Mouse (Mus musculus) lung, embryonic 15.5 days (tissue): ENCODE results near the gene Ets1. TPM values are rescaled to one million over a fixed set of nuclear protein-coding genes. Genes with fewer than 3 reads are reported as not detected.

ENCODE experiments used
- ATAC-seq: fragments of 200-750 bp; cut with Nextera tagmentation; 2 replicates; pipeline ENCODE4 v1.8.0; 2017; ENCODE audit warnings: moderate number of reproducible peaks, borderline replicate concordance; ENCODE audit not compliant: low FRiP score, low TSS enrichment; ENCODE audit errors: extremely low read depth
- H3K27ac ChIP-seq: fragments of 300-500 bp; sonication (generic); 2 replicates; pipeline ENCODE4 v1.5.1; 2015; ENCODE audit warnings: moderate library complexity, mild to moderate bottlenecking, inconsistent platforms
- H3K27me3 ChIP-seq: fragments of 300-500 bp; sonication (generic); 2 replicates; pipeline ENCODE4 v1.6.1; 2015; ENCODE audit warnings: inconsistent platforms
- H3K36me3 ChIP-seq: fragments of 300-500 bp; sonication (generic); 2 replicates; pipeline ENCODE4 v1.6.1; 2015; ENCODE audit warnings: inconsistent platforms
- H3K4me1 ChIP-seq: fragments of 300-500 bp; sonication (generic); 2 replicates; pipeline ENCODE4 v1.6.1; 2015; ENCODE audit warnings: inconsistent platforms
- H3K4me2 ChIP-seq: fragments of 300-500 bp; sonication (generic); 2 replicates; pipeline ENCODE4 v1.6.1; 2015; ENCODE audit warnings: inconsistent platforms, mild to moderate bottlenecking, moderate library complexity
- H3K4me3 ChIP-seq: fragments of 300-500 bp; sonication (generic); 2 replicates; pipeline ENCODE4 v1.5.1; 2015; ENCODE audit warnings: mild to moderate bottlenecking, inconsistent platforms
- H3K9ac ChIP-seq: fragments of 300-500 bp; sonication (generic); 2 replicates; pipeline ENCODE4 v1.6.1; 2015; ENCODE audit warnings: inconsistent platforms
- H3K9me3 ChIP-seq: fragments of 300-500 bp; sonication (generic); 2 replicates; pipeline ENCODE4 v1.6.1; 2016; ENCODE audit warnings: inconsistent platforms
- WGBS: fragments of 180-500 bp; shearing (Covaris S2); methylation state at CpG from one replicate; pipeline ENCODE4 v1.1.7; 2015; 5-methylcytosine and 5-hydroxymethylcytosine counted together
- polyA plus RNA-seq: library from polyadenylated mRNA; unstranded; fragments of >200 nt; fragmentation: Nextera tagmentation; extraction: Ambion mirVana; gene quantifications from 2 replicates; pipeline ENCODE4 v1.2.1, GENCODE M21; 2015

Ets1 gene
- polyA plus RNA-seq, 1 experiment from 2014 or later, result 106 TPM

DNA sequence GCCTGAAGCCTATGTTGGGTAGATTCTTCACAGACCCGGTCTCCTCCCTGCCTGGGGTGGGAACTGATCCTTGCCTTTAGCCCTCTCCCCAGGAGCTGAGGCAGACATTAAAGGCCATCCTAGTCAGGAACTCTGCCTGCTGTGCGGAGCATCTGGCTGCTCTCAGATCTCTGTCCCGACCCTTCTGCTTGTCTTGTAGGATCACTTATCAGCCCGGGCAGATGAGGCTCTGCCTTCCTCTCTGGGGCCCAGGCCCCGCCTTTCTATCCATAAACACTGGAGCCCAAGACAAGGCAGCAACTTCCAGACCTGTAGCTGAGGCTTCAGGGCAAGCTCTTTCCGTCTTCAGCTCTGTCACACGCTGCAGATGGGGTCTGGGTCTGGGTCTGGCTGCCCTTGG lies 28.8 kb upstream of the Ets1 start:
- 25% methylated on average over 7 of the region's 7 CpGs for WGBS
- Histone ChIP-seq H3K9ac (no peak overlapping the region), H3K36me3 (no peaks in the 10 kb centered on the region), H3K27me3 (no peaks in the 10 kb centered on the region), H3K9me3 (no peaks in the 10 kb centered on the region), H3K4me1 (no peaks in the 10 kb centered on the region), H3K4me3 (no peak overlapping the region), H3K4me2 (no peak overlapping the region), H3K27ac (peak overlapping the region; percentile 30; the same call in 1 of the 2 replicates)
- peak; percentile 78; the same call in 1 of the 2 replicates for ATAC-seq

DNA sequence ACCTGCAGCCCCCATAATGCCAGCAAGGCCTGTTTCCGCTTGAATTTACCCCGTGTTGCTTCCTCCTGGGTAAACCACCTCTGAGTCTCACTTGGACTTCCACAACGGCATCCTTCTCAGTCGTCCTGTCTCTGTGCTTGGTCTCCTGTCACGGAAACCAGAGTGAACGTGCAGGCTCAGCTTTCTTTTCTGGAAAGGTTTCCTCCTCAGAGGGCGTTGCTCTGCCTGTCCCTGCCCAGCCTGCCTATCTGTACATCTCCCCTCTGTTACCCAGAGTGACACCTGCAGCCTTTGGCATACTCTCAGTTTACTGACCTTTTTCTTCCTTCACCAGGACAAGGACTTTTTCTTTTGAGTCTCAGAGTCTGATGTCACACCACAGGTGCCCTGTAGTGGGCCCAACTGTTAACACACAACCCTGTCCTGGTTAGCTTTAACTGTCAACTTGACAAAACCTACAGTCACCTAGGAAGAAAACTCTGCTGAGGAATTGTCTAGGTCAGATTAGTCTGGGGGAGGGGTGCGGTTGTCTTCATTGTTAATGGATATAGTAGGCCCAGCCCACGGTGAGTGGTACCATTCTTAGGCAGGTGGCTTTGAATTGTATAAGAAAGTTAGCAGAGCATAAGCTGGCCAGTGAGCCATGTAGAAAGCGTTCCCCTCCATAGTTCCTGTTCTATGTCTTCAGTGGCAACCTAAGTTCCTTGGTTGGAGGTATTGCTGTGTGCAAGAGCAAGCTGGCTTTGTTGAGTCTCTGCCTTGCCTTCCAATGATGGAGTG lies 27.0 kb upstream of the Ets1 start:
- no peak for ATAC-seq

DNA sequence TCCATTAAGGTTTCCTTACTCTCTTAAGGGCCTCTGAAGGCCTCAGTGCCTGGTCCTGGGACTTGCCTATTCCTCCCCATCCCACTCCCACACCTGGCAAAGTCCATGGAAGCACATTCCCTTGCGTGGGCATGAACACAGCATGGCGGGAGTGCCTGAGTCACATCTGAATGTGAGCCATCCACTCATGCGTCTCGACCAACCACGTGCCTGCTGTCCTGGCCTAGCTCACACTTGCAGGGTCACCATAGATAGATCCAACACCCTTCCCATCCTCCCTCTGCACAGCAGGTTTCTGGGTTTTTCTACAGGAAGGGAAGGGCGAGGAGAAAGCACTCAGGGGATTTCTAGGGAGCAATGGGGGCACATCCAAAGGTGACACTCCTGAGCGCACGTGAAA lies 25.8 kb upstream of the Ets1 start:
- no peak overlapping the region for H3K9ac ChIP-seq
- no peaks in the 10 kb centered on the region for H3K36me3 ChIP-seq
- no peak overlapping the region for H3K27ac ChIP-seq
- WGBS, result 86% methylated on average over 8 of the region's 8 CpGs
- ATAC-seq, result no peak
- H3K9me3 ChIP-seq, result no peaks in the 10 kb centered on the region
- H3K4me1 ChIP-seq, result peaks cover 10% of the 10 kb centered on the region; the same call in 1 of the 2 replicates
- no peak overlapping the region for H3K4me3 ChIP-seq
- no peaks in the 10 kb centered on the region for H3K27me3 ChIP-seq
- H3K4me2 ChIP-seq, result no peak overlapping the region

More for the DNA sequence above, 27.0 kb upstream of the Ets1 start:
- Histone ChIP-seq H3K4me3 (no peak overlapping the region), H3K9ac (no peak overlapping the region), H3K36me3 (no peaks in the 10 kb centered on the region), H3K4me1 (peaks cover 9% of the 10 kb centered on the region; the same call in 1 of the 2 replicates), H3K27ac (no peak overlapping the region), H3K9me3 (no peaks in the 10 kb centered on the region), H3K27me3 (no peaks in the 10 kb centered on the region), H3K4me2 (no peak overlapping the region)
- WGBS, result 83% methylated on average over 10 of the region's 10 CpGs

DNA sequence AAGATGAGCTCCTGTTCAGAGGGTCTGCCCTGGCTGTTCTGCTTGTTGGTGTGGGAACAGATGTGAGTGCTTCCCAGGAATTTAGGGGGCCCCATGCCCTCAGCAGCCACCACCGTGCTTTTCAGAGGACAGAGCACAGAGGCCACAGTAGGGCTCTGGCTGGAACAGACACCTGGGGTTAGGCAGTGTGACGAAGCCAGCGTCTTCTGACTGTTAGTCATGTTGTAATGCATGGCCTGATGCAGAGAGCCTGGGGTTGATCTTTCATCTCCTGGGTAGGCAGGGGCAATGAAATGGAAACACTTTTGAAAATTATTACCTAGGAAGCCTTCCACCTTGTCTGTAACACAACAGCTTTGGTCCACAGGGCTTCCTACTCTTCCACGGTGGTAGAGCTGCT lies 25.4 kb upstream of the Ets1 start:
- peaks cover 10% of the 10 kb centered on the region; the same call in 1 of the 2 replicates for H3K4me1 ChIP-seq
- 77% methylated on average over 4 of the region's 4 CpGs for WGBS
- no peak overlapping the region for H3K4me2 ChIP-seq
- no peak overlapping the region for H3K4me3 ChIP-seq
- no peaks in the 10 kb centered on the region for H3K9me3 ChIP-seq
- H3K9ac ChIP-seq, result no peak overlapping the region
- H3K27me3 ChIP-seq, result no peaks in the 10 kb centered on the region
- no peak for ATAC-seq
- no peaks in the 10 kb centered on the region for H3K36me3 ChIP-seq
- no peak overlapping the region for H3K27ac ChIP-seq

DNA sequence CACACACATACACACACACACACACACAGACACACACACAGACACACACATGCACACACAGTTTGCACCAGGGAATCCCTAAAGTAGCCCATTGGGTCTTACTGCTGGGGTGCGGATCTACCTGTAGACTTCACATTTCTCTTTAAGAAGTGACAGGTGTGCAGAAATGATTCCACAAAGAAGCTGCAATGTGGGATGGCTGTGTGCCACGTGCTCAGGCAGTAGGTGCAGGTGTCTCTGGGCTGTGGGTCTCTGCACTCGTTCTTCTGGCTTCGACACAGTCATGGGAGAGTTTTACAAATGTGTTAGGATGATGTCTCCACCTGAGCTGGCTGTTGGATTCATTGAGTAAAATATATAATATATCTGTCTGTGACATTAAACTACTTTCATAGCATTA lies 24.7 kb upstream of the Ets1 start:
- ATAC-seq, result no peak
- no peak overlapping the region for H3K9ac ChIP-seq
- H3K4me1 ChIP-seq, result peaks cover 14% of the 10 kb centered on the region
- no peaks in the 10 kb centered on the region for H3K36me3 ChIP-seq
- H3K27me3 ChIP-seq, result no peaks in the 10 kb centered on the region
- H3K27ac ChIP-seq, result no peak overlapping the region
- no peaks in the 10 kb centered on the region for H3K9me3 ChIP-seq
- H3K4me3 ChIP-seq, result no peak overlapping the region
- WGBS, result 82% methylated on average over 4 of the region's 4 CpGs
- no peak overlapping the region for H3K4me2 ChIP-seq

DNA sequence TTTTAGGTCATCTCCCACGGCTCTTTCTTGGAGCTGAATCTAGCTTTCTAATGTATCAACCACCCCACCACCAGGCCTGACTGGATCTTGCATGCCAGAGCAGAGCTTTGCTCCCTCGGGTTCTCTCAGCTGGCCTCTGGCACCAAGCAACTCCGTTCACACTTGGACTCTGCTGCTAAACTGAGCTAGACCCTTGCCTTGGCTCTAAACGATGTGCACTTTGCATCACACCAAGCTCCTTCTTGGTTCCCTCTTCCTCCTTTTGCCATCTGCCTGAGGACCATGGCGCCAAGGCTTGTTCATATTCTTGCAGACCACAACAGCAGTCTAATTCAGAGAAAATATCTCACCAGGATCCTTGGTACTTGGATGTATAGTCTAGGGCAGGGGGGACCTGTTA lies 23.6 kb upstream of the Ets1 start:
- H3K4me2 ChIP-seq, result no peak overlapping the region
- peaks cover 14% of the 10 kb centered on the region for H3K4me1 ChIP-seq
- 82% methylated on average over 5 of the region's 5 CpGs for WGBS
- no peak overlapping the region for H3K9ac ChIP-seq
- H3K27me3 ChIP-seq, result no peaks in the 10 kb centered on the region
- H3K4me3 ChIP-seq, result no peak overlapping the region
- peak overlapping the region; percentile 69; the same call in 1 of the 2 replicates for H3K27ac ChIP-seq
- H3K9me3 ChIP-seq, result no peaks in the 10 kb centered on the region
- ATAC-seq, result no peak
- H3K36me3 ChIP-seq, result no peaks in the 10 kb centered on the region

DNA sequence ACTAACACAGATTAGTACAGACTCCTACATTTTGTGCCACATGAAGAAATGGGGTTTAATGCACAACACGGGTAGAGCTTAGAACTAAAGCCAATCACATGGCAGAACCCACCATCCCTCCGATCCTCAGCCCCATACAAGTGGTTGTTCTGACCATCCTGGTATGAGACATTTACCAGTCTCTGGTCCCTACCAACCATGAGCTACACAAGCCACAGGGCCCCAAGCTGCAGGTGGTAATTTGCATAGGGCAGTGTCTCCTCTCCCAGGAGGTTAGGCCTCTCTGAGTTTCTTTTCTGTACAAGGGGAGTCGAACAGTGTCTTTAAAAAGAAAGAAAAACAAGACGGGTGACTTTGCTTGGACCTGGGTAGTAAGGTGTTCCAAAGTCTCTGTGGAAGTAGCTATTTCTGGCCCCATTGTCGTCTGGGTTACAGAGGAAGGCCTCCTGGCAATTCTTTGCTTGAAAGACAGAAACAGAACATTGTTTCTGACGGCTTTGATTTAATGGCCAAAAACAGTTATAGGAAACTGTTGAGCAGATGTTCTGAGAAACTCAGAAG lies 23.1 kb upstream of the Ets1 start:
- Histone ChIP-seq H3K9ac (no peak overlapping the region), H3K36me3 (no peaks in the 10 kb centered on the region), H3K27me3 (no peaks in the 10 kb centered on the region), H3K4me2 (no peak overlapping the region), H3K27ac (peak overlapping the region; percentile 69; the same call in 1 of the 2 replicates), H3K4me3 (no peak overlapping the region), H3K4me1 (peaks cover 14% of the 10 kb centered on the region), H3K9me3 (no peaks in the 10 kb centered on the region)
- 55% methylated on average over 6 of the region's 6 CpGs for WGBS
- ATAC-seq, result no peak

DNA sequence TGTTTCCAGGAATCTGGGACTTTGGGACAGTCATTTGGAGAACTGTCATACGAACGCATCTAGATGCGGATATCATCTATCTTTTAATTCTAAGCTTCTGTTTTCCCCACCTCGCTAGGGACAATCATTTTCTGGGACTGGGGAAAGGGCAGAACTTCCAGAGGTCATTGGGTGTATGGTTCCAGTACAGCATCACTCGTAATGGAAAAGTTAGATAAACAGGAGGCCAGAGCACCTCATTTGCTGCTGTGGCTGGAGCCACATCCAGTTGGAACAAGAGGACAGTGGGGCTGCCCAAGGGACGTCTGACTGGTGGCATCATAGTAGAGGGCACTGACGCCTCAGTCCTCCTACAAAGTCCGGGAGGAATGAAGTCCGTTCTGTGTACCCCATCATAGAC lies 21.8 kb upstream of the Ets1 start:
- Histone ChIP-seq H3K27me3 (no peaks in the 10 kb centered on the region), H3K4me1 (peaks cover 14% of the 10 kb centered on the region), H3K4me3 (no peak overlapping the region), H3K9ac (no peak overlapping the region), H3K36me3 (no peaks in the 10 kb centered on the region), H3K9me3 (no peaks in the 10 kb centered on the region), H3K27ac (peak overlapping the region; percentile 54; the same call in 1 of the 2 replicates), H3K4me2 (no peak overlapping the region)
- 72% methylated on average over 9 of the region's 9 CpGs for WGBS
- ATAC-seq, result no peak

DNA sequence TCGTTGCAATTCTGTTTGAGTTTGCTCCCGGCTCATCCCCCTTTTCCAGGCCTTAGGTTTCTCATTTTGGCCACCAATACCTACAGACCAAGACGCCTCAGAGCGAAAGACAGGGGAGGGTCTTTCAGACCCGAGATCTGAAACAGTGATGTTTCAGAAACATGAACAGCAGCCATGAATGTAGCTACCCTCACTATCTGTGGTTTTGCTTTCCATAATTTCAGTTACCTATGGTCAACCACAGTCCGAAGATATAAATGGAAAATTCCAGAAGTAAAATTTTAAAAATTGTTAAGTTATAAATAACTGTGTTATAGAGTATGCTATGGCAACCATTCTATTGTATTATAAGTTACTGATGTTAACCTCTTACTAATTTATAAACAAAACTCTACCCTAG lies 20.6 kb upstream of the Ets1 start:
- no peak for ATAC-seq
- peaks cover 14% of the 10 kb centered on the region for H3K4me1 ChIP-seq
- no peak overlapping the region for H3K9ac ChIP-seq
- 88% methylated on average over 6 of the region's 6 CpGs for WGBS
- H3K36me3 ChIP-seq, result no peaks in the 10 kb centered on the region
- no peak overlapping the region for H3K4me3 ChIP-seq
- no peak overlapping the region for H3K27ac ChIP-seq
- no peak overlapping the region for H3K4me2 ChIP-seq
- no peaks in the 10 kb centered on the region for H3K9me3 ChIP-seq
- no peaks in the 10 kb centered on the region for H3K27me3 ChIP-seq

DNA sequence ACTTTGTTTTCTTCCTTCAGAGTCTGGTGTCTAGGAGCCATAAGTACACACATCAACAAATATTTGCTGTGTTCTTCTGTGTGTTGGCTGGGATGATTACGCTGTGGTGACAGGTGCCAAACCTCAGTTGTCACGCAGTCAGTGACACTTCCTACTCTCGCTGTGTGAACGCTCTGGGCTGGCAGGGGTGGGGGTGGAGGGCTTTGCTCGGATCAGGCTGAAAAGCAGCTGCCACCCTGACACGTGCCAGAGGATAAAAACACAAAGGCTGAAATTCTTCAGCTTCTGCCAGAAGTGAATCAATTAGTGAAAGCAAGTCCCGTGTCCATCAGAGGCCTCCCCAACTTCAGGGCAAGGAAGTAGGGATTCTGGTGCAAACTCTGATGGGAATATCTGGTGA lies 20.0 kb upstream of the Ets1 start:
- ATAC-seq, result peak; percentile 64; the same call in 1 of the 2 replicates
- no peaks in the 10 kb centered on the region for H3K27me3 ChIP-seq
- 16% methylated on average over 7 of the region's 7 CpGs for WGBS
- H3K36me3 ChIP-seq, result no peaks in the 10 kb centered on the region
- no peak overlapping the region for H3K9ac ChIP-seq
- H3K4me3 ChIP-seq, result no peak overlapping the region
- no peak overlapping the region for H3K27ac ChIP-seq
- no peak overlapping the region for H3K4me2 ChIP-seq
- H3K9me3 ChIP-seq, result no peaks in the 10 kb centered on the region
- peaks cover 14% of the 10 kb centered on the region for H3K4me1 ChIP-seq

DNA sequence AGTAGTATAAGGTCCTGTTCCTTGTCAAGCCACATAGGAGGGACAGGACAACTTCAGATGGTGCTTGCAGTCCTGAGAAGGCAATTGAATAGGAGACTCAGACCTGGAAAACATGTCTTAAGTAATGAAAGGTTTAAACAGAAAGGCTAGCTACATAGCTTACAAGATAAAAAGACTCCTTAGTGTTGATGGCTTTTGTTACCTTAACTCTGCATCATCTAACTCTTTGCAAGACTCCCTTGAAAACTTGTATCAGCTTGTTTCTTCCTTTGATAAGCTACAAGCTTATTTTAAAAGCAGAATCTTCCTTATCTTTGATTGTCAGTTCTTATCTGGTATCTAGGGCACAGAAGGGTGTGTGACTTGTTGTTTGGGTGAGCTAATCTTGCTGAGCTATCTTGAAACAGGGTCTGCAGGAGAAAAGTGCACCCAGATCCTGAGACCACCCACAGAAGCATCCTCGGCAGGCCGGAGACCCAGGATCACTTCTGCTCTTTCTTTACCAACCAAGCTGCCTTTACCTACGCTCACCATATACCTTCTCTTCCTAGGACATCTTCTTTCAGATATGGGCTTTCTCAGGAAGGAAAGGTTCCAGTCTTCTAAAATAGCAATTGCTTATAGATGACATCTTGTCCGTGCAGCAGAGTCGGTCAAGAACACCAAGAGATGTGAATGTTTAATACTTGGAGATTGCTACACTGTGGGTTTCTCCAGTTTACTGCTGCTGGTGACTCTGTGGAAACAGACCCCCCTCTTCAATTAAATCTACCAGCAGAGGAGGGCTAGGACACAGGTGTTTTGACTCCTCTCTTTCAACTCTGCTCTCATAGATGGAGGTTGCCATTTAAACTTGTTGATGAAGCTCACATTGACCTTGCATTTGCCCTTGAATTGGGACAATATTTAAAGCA lies 19.2 kb upstream of the Ets1 start:
- Histone ChIP-seq H3K9ac (no peak overlapping the region), H3K4me1 (peaks cover 14% of the 10 kb centered on the region), H3K27me3 (no peaks in the 10 kb centered on the region), H3K27ac (no peak overlapping the region), H3K4me3 (no peak overlapping the region), H3K9me3 (no peaks in the 10 kb centered on the region), H3K36me3 (no peaks in the 10 kb centered on the region), H3K4me2 (no peak overlapping the region)
- ATAC-seq, result no peak
- 69% methylated on average over 5 of the region's 5 CpGs for WGBS

DNA sequence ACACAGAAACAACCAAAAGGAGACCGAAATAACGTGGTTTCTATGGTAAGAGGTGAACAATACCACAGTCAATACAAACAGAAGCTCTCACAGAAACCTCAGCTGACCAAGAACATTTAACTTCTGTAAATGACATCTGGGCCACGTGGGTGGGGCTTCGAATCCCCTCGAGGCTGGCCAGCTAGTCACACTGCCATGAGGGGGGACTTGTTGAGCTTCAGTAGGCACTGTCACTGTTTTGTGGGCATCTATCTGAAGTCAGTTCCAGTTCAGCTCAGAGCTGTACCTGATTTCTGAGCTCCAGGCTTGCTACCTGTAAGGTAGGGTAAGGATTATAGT lies 18.6 kb upstream of the Ets1 start:
- Histone ChIP-seq H3K9me3 (no peaks in the 10 kb centered on the region), H3K4me1 (peaks cover 14% of the 10 kb centered on the region), H3K9ac (no peak overlapping the region), H3K4me3 (no peak overlapping the region), H3K4me2 (no peak overlapping the region), H3K36me3 (no peaks in the 10 kb centered on the region), H3K27me3 (no peaks in the 10 kb centered on the region), H3K27ac (no peak overlapping the region)
- WGBS, result 59% methylated on average over 5 of the region's 5 CpGs
- no peak for ATAC-seq
